Mouse (Mus musculus) ovary, postnatal 10 days (tissue): ENCODE results near the gene Ski.

Source experiments
- DNase-seq: peaks from one replicate; pipeline ENCODE4 v3.0.0; 2022; ENCODE audit warnings: low spot score

Gene Ski

GRCm38 (mm10) chr4:155234371-155235310 is 12.2 kb upstream of the Ski start:
- no peak for DNase-seq

DNA sequence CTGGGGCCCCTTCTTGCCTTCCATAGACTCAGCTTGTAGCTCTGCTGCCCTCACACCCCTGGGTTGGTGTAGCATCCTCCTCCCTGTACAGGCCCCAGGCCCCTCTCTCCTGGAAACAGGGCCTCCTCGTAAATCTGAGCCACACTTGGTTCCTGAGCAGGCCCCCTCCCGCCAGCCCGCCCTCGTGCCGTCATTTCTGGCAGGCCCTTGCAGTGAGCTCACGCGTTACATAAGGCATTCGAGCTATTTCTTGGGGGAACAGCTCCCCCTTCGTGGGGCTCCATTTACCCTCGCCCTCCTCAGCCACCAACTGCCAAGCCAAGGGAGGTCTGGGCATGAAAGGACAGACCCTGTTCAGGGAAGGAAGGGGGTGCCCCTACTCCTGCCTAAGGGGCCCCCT is 11.5 kb upstream of the Ski start:
- DNase-seq, result no peak

- DNase-seq, result no peak
These were observed 6.1 kb upstream of the Ski start for GRCm38 (mm10) chr4:155228461-155228860.

- no peak for DNase-seq
These were observed 5.6 kb upstream of the Ski start for GRCm38 (mm10) chr4:155227986-155228385.

DNA sequence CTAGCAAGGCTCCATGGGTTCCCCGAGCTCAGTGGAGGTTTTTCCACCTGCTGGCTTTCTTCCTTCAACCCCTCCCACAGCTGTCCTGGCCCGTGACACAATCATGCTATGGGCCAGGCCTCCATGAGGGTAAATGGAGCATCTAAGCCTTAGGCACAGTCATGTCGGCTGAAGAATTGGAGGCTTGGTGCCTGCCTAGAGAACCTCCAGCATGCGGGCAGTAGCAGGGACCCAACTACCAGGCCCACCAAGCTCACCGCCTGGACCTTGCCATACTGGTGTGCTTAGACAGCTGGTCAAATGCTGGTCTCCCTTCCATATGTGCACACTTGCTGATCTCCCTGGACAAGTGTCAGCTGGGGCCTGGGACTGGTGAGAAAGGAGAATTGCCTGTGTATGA is 3.5 kb upstream of the Ski start:
- no peak for DNase-seq

DNA sequence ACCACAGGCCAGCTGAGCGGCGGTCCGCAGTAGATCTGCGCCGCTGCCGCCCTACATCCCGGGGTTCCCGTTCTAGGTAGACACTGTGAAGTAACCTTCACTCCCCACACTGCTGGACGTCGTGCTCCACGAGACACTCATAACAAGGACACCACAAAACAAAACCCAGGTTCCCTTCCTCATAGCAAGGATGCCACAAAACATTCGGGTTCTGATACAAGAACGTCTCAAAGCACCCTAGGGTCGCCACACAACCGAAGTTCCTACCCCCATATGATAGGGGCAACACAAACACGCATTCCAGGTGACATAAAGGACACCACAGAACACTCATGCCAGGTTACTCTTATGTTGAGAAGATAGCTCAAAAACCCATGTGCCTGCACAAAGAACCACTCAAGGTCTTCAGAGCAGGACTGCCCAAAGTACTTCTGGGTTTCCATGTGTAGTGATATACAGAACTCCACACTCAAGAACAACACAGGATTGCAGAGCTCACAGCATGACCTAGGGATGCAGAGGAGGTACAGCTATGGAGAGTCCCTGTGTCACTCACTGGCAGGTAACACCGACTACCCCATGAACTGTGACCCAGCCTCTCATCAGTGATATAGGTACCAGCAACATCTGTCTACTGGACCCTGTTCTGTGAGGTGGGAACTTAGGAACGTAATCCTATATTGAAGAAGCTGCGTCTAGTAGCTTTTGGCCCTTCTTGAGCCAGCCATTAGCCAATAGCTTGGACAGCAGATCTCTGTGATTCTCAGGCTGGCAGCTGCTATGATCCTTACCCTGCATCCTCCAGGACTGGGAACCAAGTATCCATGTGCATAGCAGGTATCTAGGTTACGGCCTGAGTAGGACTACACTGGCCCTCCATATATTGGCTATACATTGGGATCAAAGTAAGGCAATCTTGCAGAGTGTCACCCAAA is 1.5 kb upstream of the Ski start:
- DNase-seq, result no peak

GRCm38 (mm10) chr4:155222841-155223593 is 625 bp upstream of the Ski start:
- DNase-seq, result peak; percentile 100

GRCm38 (mm10) chr4:155221599-155222551 is 517 bp downstream of the Ski start:
- DNase-seq, result peak; percentile 63

- DNase-seq, result no peak
These were observed 1.3 kb downstream of the Ski start for GRCm38 (mm10) chr4:155221106-155221505.

DNA sequence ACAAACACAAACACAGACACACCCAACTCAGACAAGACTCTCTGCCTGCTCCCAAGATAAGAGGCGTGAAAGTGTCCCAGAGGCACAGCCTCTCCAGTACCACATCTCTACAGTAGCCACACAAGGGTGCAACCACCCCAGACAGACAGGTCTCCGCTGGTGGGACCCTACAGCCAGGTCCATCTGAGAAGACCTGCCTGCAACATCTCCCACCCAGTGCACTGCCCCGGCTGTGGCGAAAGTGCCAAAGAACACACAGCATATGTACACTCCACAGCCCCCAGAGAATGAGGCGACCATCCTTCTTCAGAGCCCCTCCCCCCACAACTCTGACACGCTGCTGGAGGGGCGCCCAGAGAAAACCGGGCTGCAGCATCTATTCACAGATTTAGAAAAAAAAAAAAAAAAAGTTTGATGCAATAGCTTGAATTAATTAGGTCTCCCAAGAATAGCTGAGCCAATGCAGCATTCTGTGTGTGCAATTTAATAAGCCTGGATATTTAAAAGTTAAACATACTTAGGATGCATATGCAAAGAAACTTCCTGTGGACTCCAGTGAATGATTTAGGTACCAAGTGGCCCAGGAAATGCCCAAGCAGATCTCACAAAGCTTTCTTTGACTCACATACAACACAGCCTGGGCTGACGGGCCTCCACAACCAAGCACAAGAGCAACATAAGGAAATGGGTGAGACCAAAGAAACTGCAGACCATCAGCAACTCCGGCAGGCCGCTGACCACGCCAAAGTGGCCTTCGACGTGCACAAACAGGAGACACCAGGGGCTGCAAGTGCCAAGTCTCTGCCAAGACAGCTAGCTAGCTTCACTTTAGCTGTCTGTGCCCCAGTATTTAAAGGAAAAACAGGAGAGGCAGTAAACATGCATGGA is 1.9 kb downstream of the Ski start:
- no peak for DNase-seq

- no peak for DNase-seq
These were observed 2.9 kb downstream of the Ski start for GRCm38 (mm10) chr4:155219271-155220212.

DNA sequence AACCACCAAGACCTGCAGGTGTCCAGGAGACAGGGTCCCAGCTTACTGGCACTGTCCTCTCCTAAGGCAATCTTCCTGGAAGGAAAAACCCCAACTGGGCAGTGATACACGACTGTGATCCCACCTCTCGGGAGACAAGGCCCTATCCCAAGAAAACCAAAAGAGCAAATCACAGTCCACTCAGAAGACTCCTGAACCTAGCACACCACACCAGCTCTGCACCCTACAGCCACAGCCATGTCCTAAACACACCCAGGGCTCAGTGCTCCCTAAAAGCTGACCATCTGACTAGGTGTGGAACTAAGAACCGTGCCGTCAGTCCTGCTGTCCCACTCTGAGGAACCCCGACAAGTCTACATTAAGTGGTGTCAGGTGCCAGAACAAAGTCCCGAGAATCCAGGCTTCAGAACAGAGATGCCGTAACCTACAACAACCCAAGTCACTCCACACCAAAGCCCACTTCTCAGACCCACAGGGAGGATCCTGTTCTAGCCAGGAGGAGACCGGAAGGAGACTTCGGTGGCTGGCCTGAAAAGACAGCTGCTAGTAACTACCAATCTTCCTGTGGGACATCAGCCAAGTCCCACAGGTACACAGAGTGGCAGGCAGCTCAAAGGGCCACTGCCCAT is 4.2 kb downstream of the Ski start:
- DNase-seq, result no peak

DNA sequence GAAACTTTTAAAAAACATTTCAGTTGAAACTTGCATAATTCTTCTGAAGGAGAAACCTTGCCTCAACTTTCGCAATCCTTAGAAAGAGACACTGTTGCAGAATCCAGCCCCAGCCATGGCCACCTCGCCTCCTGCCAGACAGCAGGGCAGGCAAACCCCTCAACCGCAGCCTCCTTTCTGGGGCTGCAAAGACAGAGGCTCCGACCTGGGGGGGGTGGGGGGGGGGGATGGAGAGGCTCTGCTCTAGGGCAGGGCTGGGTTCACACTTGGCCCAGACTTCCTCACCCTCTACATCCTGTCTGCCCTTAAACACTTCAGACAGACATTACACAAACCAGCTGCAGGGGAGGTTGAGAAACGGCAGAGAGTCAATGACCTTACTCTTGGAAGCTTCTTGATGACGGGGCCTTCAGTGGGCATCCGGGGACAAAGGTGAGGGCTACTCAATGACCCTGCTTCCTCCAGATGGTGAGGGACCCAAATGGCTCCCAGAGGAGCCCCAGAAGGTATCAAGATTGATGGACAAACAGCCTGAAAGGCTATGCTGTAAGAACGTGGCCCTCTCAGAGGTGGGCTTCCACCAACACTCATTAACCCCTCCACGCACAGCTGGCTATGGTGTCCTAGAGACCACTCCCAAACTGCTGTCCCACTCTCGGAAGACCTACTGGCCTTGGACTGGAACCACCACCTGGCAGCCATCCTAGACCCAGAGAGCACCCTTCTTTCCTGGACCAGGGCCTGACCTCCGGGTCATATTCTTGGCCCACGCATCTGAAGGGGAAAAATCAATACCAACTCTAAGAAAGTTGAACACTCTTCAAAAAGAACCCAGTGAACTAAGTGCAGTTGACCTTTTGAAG is 4.9 kb downstream of the Ski start:
- no peak for DNase-seq

DNA sequence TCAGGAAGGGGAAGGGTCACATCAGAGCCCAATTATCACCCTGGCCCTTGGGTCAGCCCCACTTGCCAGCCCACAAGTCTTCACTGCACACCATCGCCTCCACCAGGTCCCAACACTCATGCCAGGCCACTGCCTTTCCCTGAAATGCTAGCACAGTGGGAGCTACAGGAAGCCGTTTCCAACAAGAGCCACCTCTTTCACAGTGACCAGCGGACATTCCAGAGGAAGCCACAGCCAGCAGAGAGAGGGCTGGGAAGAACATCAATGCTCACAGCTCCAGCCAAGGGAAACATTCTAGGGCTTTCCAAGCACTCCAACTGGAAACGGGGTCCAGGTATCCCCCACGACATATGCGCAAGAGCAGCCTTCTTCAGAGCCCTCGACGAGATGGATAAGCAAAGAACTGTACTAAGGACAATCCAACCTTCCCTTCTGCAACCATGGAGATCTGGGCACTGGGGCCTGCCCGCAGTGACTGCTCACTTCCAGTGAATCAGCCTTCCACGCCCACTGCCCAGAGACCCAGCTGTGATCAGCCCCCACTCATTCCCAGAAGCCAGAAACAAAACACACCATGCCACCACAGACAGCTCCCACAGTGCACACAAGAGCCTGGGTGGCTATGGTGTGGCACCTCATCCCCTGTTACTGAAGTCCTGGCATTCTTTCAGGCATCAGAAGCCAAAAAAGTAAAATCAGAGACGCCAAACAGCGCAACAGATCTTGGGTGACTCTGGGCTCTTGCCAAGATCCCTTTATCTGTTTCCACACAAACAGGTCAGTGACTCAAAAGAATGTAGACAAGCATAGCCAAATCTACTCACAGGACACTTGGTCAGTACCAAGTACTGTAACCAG is 6.4 kb downstream of the Ski start:
- DNase-seq, result no peak

- no peak for DNase-seq
These were observed 7.2 kb downstream of the Ski start for GRCm38 (mm10) chr4:155215203-155215602.

DNA sequence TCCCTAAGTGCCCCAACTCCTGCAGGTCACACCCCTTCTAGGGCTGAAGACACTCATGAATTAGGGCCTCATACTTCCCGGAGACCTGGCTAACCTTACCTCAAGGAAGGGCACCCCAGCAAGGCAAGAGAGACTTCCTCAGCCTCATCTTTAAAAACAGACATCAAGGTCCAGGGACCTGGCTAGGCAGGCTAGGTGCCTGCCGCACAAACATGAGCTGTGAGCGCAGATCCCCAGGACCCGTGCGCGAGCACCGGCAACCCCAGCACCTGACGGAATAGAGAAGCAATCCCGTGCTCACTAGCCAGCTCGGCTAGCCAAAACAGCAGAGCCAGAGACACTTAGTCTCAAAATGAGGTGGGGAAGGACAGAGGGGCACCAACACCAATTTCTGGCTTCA is 7.6 kb downstream of the Ski start:
- no peak for DNase-seq
